Mouse (Mus musculus) kidney, adult 11 months (tissue): Measurements from ENCODE around the gene Dppa2.
"Not testable (repeated sequence)": the region's sequence is repeated elsewhere in the genome, so short reads cannot be mapped to it uniquely, and the experiment has no call there.

Source experiments
- DNase-seq: peaks from one replicate; pipeline ENCODE4 v3.0.0; 2022

Gene Dppa2

GRCm38 (mm10) chr16:48303509-48303908 is at the start of gene Dppa2:
Dppa2 (plus strand) TSS chr16:48303908.
- no peak for DNase-seq

- no peak for DNase-seq
Measured at GRCm38 (mm10) chr16:48254584-48254983, 49.1 kb upstream of the Dppa2 start.

GRCm38 (mm10) chr16:48259519-48259918 is 44.2 kb upstream of the Dppa2 start:
- no peak for DNase-seq

- no peak for DNase-seq
Measured at GRCm38 (mm10) chr16:48262901-48263300, 40.8 kb upstream of the Dppa2 start.

GRCm38 (mm10) chr16:48265856-48266255 is 37.9 kb upstream of the Dppa2 start:
- no peak for DNase-seq

GRCm38 (mm10) chr16:48276940-48277339 is 26.8 kb upstream of the Dppa2 start:
- DNase-seq = no peak

- DNase-seq = no peak
Measured at GRCm38 (mm10) chr16:48280883-48281282, 22.8 kb upstream of the Dppa2 start.

- DNase-seq = no peak
Measured at GRCm38 (mm10) chr16:48282801-48283200, 20.9 kb upstream of the Dppa2 start.

GRCm38 (mm10) chr16:48283517-48283916 is 20.2 kb upstream of the Dppa2 start, which contains the start of gene Dppa4:
Dppa4 (plus strand) TSS chr16:48283733.
- DNase-seq = no peak

- no peak for DNase-seq
Measured at GRCm38 (mm10) chr16:48285517-48285916, 18.2 kb upstream of the Dppa2 start.

GRCm38 (mm10) chr16:48297384-48298136 is 6.1 kb upstream of the Dppa2 start:
- DNase-seq = no peak

- no peak for DNase-seq
Measured at GRCm38 (mm10) chr16:48299884-48300283, 3.8 kb upstream of the Dppa2 start.

GRCm38 (mm10) chr16:48303983-48304382 is 275 bp downstream of the Dppa2 start:
- no peak for DNase-seq

GRCm38 (mm10) chr16:48308916-48309315 is 5.2 kb downstream of the Dppa2 start:
- not testable (repeated sequence) for DNase-seq

GRCm38 (mm10) chr16:48309912-48310630 is 6.4 kb downstream of the Dppa2 start:
- DNase-seq = no peak

GRCm38 (mm10) chr16:48315294-48315693 is 11.6 kb downstream of the Dppa2 start:
- DNase-seq = no peak

- DNase-seq = no peak
Measured at GRCm38 (mm10) chr16:48320781-48321180, 17.1 kb downstream of the Dppa2 start.

- DNase-seq = no peak
Measured at GRCm38 (mm10) chr16:48323133-48323532, 19.4 kb downstream of the Dppa2 start.

- no peak for DNase-seq
Measured at GRCm38 (mm10) chr16:48323602-48324345, 20.1 kb downstream of the Dppa2 start.

GRCm38 (mm10) chr16:48326903-48327302 is 23.2 kb downstream of the Dppa2 start:
- no peak for DNase-seq

- DNase-seq = no peak
Measured at GRCm38 (mm10) chr16:48328420-48328819, 24.7 kb downstream of the Dppa2 start.

GRCm38 (mm10) chr16:48331822-48332221 is 28.1 kb downstream of the Dppa2 start:
- DNase-seq = no peak

GRCm38 (mm10) chr16:48335326-48335725 is 31.6 kb downstream of the Dppa2 start:
- no peak for DNase-seq

GRCm38 (mm10) chr16:48344193-48344592 is 40.5 kb downstream of the Dppa2 start:
- no peak for DNase-seq
